Mouse (Mus musculus) forebrain, embryonic 10.5 days (tissue): ENCODE results near the gene Nbl1. TPM values are rescaled to one million over a fixed set of nuclear protein-coding genes. Genes with fewer than 3 reads are reported as not detected.

ENCODE experiments used
- DNase-seq: peaks from one replicate; pipeline ENCODE4 v3.0.0-alpha.2; 2017; ENCODE audit warnings: low spot score; ENCODE audit errors: extremely low spot score
- H3K27ac ChIP-seq: fragments of 300-500 bp; sonication (generic); 2 replicates; pipeline ENCODE4 v1.5.1; 2016; ENCODE audit warnings: mild to moderate bottlenecking
- H3K27me3 ChIP-seq: fragments of 300-500 bp; sonication (generic); 2 replicates; pipeline ENCODE4 v1.6.1; 2016; ENCODE audit warnings: mild to moderate bottlenecking; ENCODE audit not compliant: poor library complexity, severe bottlenecking
- H3K36me3 ChIP-seq: fragments of 300-500 bp; sonication (generic); replicated peaks from 2 replicates; pipeline ENCODE4 v1.6.1; 2016; ENCODE audit warnings: mild to moderate bottlenecking, moderate library complexity
- H3K4me1 ChIP-seq: fragments of 300-500 bp; sonication (generic); 2 replicates; pipeline ENCODE4 v1.6.1; 2016
- H3K4me3 ChIP-seq: fragments of 300-500 bp; sonication (generic); 2 replicates; pipeline ENCODE4 v1.5.1; 2016; ENCODE audit warnings: mild to moderate bottlenecking, moderate library complexity
- H3K9me3 ChIP-seq: fragments of 300-500 bp; sonication (generic); 2 replicates; pipeline ENCODE4 v1.6.1; 2016; ENCODE audit warnings: mild to moderate bottlenecking, moderate library complexity
- WGBS: fragments of 180-500 bp; shearing (Covaris S2); methylation state at CpG from one replicate; pipeline ENCODE4 v1.1.7; 2016; 5-methylcytosine and 5-hydroxymethylcytosine counted together
- polyA plus RNA-seq: library from polyadenylated mRNA; unstranded; fragments of >200 nt; fragmentation: Nextera tagmentation; extraction: Ambion mirVana; gene quantifications from 2 replicates; pipeline ENCODE4 v1.2.1, GENCODE M21; 2016

Gene Nbl1
- polyA plus RNA-seq, 1 experiment from 2014 or later = 19.6 TPM

DNA sequence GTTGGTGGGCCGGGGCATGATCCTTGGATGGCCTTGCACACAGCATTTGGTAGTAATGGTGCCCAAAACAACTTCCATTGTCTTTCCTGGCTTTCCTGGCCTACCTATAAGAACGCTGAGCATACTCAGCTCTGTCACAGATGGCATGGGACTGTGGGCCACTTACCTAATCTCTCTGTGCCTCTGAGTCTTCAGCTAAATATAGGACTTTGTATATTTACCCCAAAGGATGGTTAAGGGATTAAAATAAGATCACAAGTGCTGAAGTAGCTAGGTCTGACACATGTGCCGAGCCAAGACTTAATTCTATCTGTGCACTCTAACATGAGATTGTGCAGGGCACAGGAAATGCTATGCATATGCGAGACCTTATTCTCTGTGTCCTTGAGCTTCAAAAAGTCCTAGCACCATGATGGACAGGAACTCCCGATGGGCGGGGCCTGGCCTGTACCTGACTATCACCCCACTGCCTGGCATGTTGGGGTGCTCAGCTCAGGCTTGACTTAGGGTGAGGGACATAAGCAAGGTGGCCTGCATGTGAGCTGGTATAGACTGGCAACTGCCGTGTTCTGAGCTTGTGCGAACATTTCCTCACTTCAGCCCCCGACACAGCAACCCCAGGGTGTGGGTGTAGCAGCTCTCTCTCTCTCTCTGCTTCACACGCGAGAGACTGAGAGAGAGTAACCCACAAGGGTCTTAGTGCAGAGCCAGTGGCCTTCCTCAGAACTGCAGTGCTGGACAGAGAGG, 59.4 kb downstream of the Nbl1 start:
- Histone ChIP-seq H3K9me3 (peaks cover 7% of the 10 kb centered on the region; the same call in 1 of the 2 replicates), H3K27ac (no peak overlapping the region), H3K36me3 (no peaks in the 10 kb centered on the region), H3K27me3 (no peaks in the 10 kb centered on the region), H3K4me3 (no peak overlapping the region), H3K4me1 (peaks cover 23% of the 10 kb centered on the region)
- DNase-seq = no peak
- 86% methylated on average over 11 of the region's 11 CpGs for WGBS

DNA sequence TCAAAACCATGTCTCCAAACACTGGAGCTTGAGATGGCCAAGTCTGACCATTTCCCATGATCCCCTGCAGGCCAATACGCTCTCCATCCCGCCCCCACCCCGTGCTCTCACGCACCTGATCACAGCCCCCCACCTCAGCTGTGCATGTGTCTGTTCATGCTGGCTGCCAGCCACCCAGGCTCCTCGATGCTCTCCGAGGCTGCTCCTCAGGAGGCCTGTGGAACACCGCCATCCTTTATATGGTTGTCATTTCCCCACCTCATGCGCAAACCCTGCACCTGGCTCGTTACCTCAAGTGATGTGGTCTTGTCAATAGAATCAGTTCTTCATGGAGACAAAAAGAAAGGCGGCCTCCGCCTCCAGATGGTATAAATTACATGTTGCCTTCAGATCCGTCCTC, 60.3 kb downstream of the Nbl1 start:
- H3K9me3 ChIP-seq = peaks cover 7% of the 10 kb centered on the region; the same call in 1 of the 2 replicates
- 79% methylated on average over 12 of the region's 12 CpGs for WGBS
- H3K4me1 ChIP-seq = peaks cover 14% of the 10 kb centered on the region
- no peak overlapping the region for H3K4me3 ChIP-seq
- no peak overlapping the region for H3K27ac ChIP-seq
- no peaks in the 10 kb centered on the region for H3K36me3 ChIP-seq
- DNase-seq = no peak
- no peaks in the 10 kb centered on the region for H3K27me3 ChIP-seq

Other genes with a start within 250 kb of the Nbl1 start
- 0.66 and 0.86 TPM in 2 replicates for gene Pla2g5, start 229.5 kb downstream of the Nbl1 start, polyA plus RNA-seq
- not detected in 2 replicates for gene Gm13030, start 219.0 kb downstream of the Nbl1 start, polyA plus RNA-seq
- gene Pla2g2e, start 215.1 kb downstream of the Nbl1 start, polyA plus RNA-seq = not detected in 2 replicates
- gene Otud3, start 179.0 kb downstream of the Nbl1 start, polyA plus RNA-seq = 3.5 TPM in 2 replicates
- gene Rnf186, start 125.9 kb downstream of the Nbl1 start, polyA plus RNA-seq = not detected in 2 replicates
- gene Tmco4, start 120.1 kb downstream of the Nbl1 start, polyA plus RNA-seq = 0.90 and 1.0 TPM in 2 replicates
- gene Htr6, start 17.4 kb downstream of the Nbl1 start, polyA plus RNA-seq = 0.07 and 0.12 TPM in 2 replicates
- 375 and 389 TPM in 2 replicates for gene Minos1, start 38.1 kb upstream of the Nbl1 start, polyA plus RNA-seq
- gene Capzb, start 99.9 kb upstream of the Nbl1 start, polyA plus RNA-seq = 340 and 360 TPM in 2 replicates
- 13.6 and 14.7 TPM in 2 replicates for gene Pqlc2, start 217.7 kb upstream of the Nbl1 start, polyA plus RNA-seq
- 117 and 120 TPM in 2 replicates for gene Akr7a5, start 217.8 kb upstream of the Nbl1 start, polyA plus RNA-seq